Mouse (Mus musculus) CD4-positive, CD25-positive, alpha-beta regulatory T cell, adult 9 weeks (primary cell): Measurements from ENCODE around the gene Smyd5. TPM values are rescaled to one million over a fixed set of nuclear protein-coding genes. Genes with fewer than 3 reads are reported as not detected.

Source experiments
- polyA plus RNA-seq: library from polyadenylated mRNA; unstranded; fragments of 100-300 nt; shearing (Covaris generic); gene quantifications from one replicate; pipeline ENCODE4 v1.2.1, GENCODE M21; 2017

Smyd5 gene
- polyA plus RNA-seq = 62.1 TPM

DNA sequence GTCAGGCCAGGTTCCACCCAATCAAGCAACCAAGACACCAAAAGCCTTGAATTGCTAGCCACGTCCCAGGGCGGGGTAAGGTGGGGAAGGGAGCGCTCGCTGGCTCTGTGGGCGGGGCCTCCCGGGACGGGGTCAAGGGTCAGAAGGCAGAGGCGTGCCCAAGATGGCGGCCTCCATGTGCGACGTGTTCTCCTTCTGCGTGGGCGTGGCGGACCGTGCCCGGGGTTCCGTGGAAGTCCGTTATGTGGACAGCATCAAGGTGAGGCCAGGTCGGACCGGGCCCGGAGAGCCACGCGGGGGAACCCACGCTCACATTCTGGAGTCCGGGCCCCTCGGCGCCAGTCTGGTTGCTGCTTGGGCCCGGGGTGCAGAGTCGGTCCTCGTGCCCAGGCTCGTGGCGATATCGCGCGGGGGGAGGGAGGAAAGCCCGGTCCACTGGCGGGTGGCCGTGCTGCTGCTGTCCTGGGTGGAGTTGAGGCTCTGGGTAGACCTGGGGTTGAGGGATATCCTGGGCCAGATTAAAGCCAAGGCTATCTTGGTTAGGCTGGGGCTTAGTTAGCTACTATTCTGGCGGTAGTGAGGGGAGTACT is at the start of gene Smyd5:
Gene Smyd5, plus strand, starts transcription at position 148 of the 590 bp plus-strand sequence.

DNA sequence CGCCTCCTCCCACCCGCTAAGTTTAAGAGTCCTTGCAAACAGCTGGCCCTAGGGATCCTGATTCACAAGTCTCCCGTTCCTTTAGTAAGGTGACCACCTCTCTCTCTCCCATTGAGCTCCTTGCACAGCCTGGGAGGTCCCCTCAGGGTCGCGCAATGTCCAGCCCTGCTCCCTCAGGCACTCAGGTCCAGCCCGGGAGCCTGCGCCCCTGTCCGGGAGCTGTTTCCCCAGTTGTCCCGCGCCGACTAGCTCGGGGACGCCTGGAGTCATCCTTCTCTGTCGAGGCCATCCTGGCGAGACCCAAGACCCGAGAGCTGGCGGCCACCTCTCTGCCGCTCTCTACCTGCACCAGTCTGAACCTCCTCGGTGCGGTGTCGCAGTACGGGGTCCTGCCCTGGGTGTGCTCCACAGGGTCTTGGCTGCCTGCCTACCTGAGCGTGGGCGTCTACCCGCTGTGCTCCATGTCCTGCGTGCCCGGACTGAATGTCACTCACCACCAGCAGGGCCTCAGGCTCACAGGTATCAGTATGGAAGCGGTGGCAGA is 7.9 kb upstream of the Smyd5 start, which contains the start of gene Noto:
Gene Noto, plus strand, starts transcription at position 51 of the 544 bp plus-strand sequence.

DNA sequence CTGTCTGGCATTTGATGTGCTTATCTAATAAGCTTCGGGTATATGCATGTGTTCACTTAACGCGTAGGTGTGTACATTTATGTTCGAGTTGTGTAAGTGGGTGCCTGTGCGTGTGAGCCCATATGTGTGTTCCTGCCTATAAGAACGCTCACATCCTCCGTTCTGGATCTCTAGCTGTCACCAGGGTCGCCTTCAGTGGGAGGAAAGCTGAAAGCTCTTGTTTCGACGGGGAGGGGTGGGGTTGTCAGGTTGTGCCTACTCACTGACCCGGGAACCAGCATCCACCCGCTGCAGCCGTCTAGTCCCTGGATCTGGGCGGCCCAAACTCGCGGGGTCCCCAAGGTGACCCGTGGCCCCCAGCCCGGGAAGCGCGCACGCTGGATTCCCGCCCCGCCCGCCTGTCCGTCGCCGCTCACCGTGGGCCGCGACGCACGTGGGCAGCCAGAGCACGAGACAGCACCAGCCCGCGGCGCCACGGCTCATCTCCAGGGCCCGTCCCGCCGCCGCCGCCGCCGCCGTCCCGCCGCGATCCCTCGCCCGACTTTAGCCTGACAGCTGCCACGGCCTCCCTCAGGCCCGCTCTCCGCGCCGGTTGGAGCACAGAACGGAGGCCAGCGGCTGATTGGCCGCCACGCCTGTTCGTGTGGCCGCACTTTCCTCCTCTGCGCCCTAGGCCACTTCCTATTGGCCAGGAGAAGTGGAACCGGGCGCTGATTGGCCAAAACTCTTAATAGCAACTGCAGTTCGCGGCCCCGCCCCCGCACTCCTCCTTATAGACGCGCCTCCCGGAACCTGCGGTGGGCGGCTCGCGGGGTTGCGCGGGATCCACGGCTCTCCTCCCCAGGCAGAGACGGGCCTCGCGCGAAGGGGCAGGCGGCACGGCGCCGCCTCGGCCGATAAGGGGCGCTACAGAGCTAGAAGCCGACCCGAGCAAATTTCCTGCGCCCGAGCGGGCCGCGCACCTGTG is 19.2 kb downstream of the Smyd5 start, which contains the start of gene Cct7:
Gene Cct7, plus strand, starts transcription at position 818 of the 967 bp plus-strand sequence.

GRCm38 (mm10) chr6:85451664-85452410 is 20.0 kb downstream of the Smyd5 start, which contains the start of gene Pradc1:
TSS of gene Pradc1 (minus strand) at chr6:85451970.

Other genes with a start within 250 kb of the Smyd5 start
- not detected for gene Emx1, start 244.6 kb upstream of the Smyd5 start, polyA plus RNA-seq
- 0.69 TPM for gene Sfxn5, start 98.6 kb upstream of the Smyd5 start, polyA plus RNA-seq
- gene Rab11fip5, start 57.4 kb upstream of the Smyd5 start, polyA plus RNA-seq = 0.43 TPM
- not detected for gene Noto, start 8.1 kb upstream of the Smyd5 start, polyA plus RNA-seq
- gene Cct7, start 19.5 kb downstream of the Smyd5 start, polyA plus RNA-seq = 333 TPM
- gene Pradc1, start 20.0 kb downstream of the Smyd5 start, polyA plus RNA-seq = 21.6 TPM
- 0.07 TPM for gene Fbxo41, start 71.0 kb downstream of the Smyd5 start, polyA plus RNA-seq
- gene Egr4, start 81.6 kb downstream of the Smyd5 start, polyA plus RNA-seq = not detected
- 1.5 TPM for gene Alms1, start 155.5 kb downstream of the Smyd5 start, polyA plus RNA-seq